Mouse (Mus musculus) layer of hippocampus, postnatal 10 days (tissue): ENCODE measurements at regions not wholly inside any gene's neighbourhood (a gene's known extent, or its start where the extent isn't known, plus 50 kb on each side); places are given as distances from the start of the nearest gene placed in this dataset.

ENCODE experiments used
- DNase-seq, 2 experiments: peaks; one replicate each; pipeline ENCODE4 v3.0.0; 2021; ENCODE audit warnings: low spot score in 2 of 2

- DNase-seq, result no peak
Observed at GRCm38 (mm10) chr13:54316907-54317306, 54.2 kb upstream of the Cplx2 start.

GRCm38 (mm10) chr13:54318161-54318560, 53.0 kb upstream of the Cplx2 start:
- no peak for DNase-seq

- DNase-seq, result no peak
Observed at GRCm38 (mm10) chr13:54318601-54319000, 52.5 kb upstream of the Cplx2 start.

GRCm38 (mm10) chr13:54320212-54320611, 50.9 kb upstream of the Cplx2 start:
- no peak for DNase-seq

DNA sequence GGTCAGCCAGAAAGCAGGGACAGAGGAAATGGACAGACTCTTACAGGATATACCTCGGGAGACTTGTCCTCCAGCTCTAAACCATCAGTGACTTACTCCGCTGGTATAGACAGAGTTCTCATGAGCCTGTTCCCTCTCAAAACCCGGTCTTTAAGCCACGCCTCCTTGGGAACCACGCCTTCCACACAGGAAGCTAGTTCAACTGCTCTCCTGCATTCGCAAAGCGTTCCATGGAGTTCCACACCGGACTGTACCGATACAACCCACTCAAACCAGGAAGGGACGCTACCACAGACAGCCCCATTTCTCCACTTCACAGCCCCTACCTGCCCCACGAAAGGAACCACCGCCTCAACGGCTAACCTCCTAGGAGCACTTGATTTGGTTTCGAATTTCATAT, 50.1 kb upstream of the Cplx2 start:
- no peak for DNase-seq
